Mouse (Mus musculus) left cerebral cortex, adult 11 months (tissue): ENCODE data around the gene Cadm1.

Source experiments
- DNase-seq: peaks from one replicate; pipeline ENCODE4 v3.0.0; 2022; ENCODE audit warnings: low spot score

The Cadm1 gene

DNA sequence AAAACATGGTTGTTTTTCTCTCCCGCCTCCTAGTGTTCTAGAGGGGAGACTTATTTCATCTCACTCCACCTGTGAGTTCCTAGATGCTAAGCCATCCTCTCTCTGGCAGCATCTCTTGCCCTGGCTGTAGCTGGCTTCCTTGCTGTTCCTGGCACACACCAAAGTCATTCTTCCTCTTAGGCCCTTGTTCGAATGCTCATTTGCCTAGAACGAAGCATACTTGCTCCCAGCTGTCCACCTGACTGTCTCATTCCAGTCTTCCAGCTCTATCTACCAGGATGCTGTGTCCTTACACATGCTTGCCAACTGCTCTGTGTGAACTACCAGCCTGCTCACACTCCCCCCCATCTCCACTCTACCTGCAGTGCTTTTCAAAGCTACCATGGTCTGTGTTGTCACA is 211.8 kb downstream of the Cadm1 start:
- DNase-seq: no peak

GRCm38 (mm10) chr9:47744916-47745315 is 214.9 kb downstream of the Cadm1 start:
- no peak for DNase-seq

DNA sequence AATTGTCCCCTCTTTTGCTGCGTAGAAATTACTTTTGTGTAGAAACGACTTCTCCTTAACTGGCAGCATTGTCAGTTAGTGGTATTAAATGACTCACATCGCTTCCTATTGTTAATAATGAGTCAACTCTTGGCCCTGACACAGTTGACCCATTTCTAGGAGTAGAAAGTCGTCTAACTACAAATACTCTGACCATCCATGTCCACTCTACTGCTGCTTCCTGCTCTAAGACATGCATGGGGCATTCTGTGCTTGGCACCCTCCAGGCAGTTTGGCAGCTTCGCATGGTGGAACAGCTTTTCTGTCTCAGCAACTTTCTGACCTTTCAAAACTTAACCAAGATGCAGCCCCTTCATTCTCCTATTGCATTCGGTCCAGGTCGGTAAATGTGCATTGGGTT is 215.7 kb downstream of the Cadm1 start:
- DNase-seq: no peak

- no peak for DNase-seq
These were observed 219.2 kb downstream of the Cadm1 start for GRCm38 (mm10) chr9:47749160-47749559.

DNA sequence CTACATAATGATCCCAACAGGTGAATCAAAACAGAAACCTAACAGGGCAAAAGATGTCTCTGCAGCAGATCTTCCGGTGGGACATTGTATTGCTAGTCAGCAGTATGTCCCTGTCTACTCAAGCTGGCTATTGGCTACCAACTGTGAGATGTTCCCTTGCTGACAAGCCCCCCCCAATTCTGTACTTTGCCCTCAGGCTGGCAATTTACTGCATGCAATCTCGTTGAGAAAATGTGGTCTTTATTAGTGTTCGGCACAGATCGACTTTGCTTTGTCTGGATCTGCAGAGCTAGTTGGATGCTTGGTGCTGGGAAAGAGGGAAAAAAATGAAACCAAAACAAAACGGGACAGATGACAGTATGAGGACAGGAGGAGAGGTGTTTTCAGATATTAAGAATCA is 222.5 kb downstream of the Cadm1 start:
- no peak for DNase-seq

GRCm38 (mm10) chr9:47753127-47753526 is 223.2 kb downstream of the Cadm1 start:
- no peak for DNase-seq

GRCm38 (mm10) chr9:47755119-47755518 is 225.1 kb downstream of the Cadm1 start:
- DNase-seq: peak; percentile 52

DNA sequence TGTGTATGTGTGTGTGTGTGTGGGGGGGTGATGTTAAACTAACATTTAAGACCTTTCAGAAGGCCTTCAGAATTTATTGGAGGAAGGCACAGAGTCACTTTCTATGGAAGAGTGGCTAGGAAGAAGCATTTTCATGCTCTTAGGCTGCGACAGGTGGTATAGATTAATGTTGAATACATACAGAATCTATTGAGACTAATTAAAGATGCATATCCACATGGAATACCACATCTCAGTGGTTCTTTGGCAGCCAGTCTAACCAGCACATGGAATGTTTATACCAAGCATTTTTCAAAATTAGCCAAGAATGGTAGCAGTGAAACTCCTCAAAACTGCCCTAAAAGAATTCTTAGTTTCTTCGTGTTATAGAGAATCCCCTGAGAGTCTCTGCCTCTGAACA is 227.8 kb downstream of the Cadm1 start:
- no peak for DNase-seq

DNA sequence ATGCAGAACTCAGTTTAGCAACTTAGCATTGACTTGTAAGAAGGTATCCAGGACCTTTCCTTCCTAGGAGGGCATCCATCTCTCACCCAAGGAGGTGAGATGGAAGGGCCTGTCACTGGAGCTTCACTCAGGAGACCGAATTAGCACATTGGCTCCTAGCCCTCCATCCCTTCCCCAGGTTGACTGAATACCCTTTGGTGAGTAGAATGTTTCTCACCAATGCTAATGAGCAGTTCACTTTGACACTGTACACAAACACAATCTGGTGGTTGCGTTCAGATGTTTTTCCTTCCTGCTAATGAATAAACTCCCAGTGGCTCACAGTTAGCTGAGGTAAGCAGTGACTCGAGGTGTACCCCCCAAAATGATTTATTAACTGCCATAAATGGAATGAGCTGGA is 228.3 kb downstream of the Cadm1 start:
- DNase-seq: no peak

DNA sequence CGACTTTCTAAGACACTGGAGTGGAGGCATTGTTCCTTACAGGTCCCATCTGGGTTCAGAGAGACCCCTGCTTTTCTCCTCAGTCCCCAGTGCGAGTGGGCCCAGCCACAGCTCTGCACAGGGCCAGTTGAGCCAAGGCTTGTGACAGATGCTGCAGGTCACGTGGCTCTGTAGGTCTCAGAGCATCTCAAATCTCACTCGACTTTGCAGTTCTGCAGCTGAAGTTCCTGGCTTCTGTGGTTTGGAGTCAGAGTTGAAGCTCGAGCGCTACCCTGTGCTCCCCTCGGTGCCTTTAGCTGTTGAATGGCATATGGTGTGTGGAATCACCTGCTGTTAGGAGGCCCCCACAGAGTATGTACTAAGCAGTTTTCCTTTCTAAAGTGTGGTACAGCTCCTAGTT is 229.8 kb downstream of the Cadm1 start:
- DNase-seq: no peak

DNA sequence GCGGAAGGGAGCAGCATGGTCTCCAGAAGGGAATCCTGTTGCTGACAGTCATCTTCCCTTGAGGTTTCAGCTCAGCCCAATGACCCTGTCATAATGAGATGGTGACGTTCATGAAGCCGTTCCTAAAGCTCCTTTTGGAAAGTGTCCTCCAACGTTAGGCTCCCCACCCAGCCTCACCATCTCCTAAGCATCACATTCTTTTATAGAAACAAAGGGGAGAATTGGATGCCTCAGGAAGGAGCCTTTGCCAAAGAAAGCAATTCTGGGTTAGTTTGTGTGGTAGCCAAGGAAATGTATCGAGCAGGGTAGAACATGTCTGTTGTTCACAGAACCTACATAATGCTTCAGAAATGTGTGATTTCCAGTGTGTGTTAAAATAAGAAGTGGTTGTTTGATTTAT is 231.6 kb downstream of the Cadm1 start:
- no peak for DNase-seq

DNA sequence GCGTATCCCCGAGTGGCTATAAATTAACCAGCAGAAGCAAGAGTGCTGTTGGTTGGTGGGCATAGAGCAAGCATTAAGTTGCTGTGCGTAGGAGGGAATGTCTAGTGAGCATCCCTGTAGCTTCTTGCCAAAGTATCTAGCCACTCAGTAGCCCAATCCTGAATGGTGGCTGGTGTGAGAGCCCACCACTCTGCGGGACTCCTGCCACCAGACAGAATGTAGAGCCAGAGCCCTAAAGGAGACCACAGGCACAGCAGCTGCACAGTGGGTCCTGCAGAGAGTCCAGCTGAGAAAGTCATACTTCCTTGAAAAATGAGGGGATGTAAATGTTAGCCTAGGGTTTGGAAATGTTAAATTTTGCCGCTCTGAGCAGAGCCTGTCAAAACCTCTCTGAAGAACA is 232.9 kb downstream of the Cadm1 start:
- no peak for DNase-seq

DNA sequence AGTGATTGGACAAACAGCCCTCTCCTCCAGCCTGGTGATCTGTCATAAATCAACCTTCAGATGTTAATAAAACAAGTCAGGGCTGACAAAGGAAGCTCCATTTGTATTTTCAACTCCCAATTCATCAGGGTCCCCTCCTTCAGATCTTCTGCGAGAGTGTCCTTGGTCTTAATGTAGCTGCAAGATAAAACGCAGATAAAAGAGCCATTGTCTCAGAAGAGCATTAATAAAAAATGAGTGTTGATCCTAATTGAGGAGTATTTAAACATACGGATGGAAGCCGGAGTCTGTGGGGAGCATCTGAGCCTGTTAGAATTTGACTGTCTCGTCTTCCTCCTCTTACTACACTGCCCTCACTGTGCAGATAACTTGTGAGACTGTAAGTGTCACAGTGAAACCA is 234.9 kb downstream of the Cadm1 start:
- no peak for DNase-seq

- DNase-seq: no peak
These were observed 235.3 kb downstream of the Cadm1 start for GRCm38 (mm10) chr9:47765323-47765722.

- DNase-seq: no peak
These were observed 236.4 kb downstream of the Cadm1 start for GRCm38 (mm10) chr9:47766342-47766741.

DNA sequence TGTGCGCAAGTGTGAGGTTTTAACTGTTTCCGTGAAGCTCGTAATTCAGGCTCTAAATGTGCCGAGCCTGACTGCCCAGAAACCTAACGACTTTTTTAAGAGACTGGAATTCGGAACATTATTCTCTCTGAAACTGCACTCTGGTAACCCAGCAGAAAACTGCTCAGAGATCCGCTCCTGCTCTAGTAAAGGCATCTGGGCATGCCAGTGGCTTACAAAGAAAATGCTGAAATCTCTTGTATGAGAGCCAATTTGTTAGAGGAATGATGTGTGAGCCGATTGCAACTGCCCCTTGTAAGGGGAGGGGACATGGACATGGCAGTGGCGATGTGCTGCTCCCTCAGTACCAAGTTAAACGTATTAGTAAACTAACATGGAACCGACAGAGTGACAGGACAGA is 240.9 kb downstream of the Cadm1 start:
- no peak for DNase-seq

GRCm38 (mm10) chr9:47771953-47772352 is 242.0 kb downstream of the Cadm1 start:
- DNase-seq: no peak

GRCm38 (mm10) chr9:47772750-47773149 is 242.8 kb downstream of the Cadm1 start:
- DNase-seq: no peak

DNA sequence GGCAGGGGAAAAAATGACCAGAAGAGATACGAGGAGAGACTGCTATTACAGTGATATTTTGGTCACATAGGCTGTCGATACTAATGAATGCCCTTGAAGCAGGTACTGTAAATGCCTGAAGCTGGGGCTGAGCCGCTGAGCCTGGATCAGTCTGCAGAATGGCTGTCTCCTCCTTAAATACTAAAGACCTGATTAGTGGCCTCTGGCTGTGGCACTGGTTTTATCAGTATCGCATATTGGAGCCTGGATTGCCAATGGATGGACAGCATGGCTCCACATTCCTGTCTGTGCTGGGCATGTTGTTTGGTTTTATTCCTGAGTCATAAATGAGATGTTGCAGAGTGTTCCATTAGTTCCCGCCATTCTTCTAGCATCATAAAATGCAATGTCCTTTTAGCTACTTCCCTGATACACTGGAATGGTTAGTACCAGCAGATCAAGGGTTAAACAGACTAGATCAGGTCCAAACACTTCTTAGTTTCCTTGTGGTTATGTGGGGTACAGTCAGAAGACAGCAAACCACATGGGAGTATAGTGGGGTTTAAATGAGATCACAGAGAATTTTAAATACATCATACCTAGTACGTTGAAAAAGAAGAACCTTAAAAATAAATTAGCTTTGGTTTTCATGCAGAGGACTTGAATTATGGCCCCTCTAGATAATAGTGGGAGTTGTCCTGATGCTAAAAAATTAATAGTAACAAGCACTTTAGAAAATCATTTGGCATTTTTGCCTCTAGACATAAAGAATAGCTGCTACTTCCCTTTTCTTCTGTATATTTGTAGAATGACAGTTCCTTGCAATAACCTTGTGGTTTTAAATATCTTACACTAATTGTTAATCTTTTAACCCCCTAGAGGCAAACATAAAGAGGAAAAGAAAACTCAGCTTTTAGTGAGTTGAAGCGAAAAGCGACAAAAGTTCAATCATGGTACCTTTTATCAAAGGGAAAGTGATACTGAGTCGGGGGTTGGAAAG is 247.3 kb downstream of the Cadm1 start:
- no peak for DNase-seq

DNA sequence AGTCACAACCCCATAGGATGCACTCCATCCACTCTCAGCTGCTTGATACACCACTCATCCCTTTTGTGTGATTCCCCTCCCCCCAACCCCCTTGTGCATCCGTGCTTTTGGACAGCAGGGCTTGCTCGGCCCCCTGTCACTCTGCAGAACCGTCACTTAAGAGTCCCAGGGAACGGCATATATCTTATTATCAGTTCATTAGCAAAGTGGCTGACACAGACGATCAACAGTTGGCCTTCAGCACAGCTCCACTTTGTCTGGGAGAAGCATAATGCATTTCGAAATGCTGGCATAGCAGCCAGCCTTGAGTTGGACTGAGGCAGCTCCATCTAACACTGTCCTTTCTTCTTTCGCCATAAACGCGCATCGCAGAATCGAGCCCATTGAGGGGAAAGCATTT is 248.5 kb downstream of the Cadm1 start:
- no peak for DNase-seq

DNA sequence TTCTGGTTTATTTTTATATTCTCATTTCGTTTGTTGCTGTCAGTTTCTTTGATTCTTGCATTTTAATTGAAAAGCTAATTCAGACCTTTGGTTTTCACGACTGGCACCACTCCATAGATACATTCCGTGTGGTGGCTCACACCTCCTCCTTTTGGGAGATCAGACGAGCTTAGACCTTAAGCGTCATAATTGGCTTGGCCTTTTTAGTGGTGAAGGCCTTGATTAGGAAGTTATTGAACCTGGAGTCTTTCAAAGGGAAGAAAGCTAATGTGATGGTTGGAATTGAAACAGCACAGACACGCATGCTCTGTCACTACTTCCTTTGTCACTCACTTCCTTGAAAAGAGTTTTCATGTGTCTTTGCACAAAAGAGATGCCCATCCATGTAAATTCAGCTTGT is 249.3 kb downstream of the Cadm1 start:
- DNase-seq: no peak

GRCm38 (mm10) chr9:47786642-47787041 is 256.7 kb downstream of the Cadm1 start:
- DNase-seq: no peak

GRCm38 (mm10) chr9:47798478-47798877 is 268.5 kb downstream of the Cadm1 start:
- DNase-seq: no peak

- DNase-seq: no peak
These were observed 271.3 kb downstream of the Cadm1 start for GRCm38 (mm10) chr9:47801242-47801641.
